Mouse (Mus musculus) 3134 (cell line): ENCODE measurements around the gene Zfp53.
A peak's percentile ranks its signal among the peaks of the same experiment; 100 is the strongest.

Experiments
- DNase-seq: peaks from one replicate; pipeline ENCODE4 v3.0.0-alpha.2; 2011; ENCODE audit warnings: low spot score; ENCODE audit not compliant: insufficient read length; ENCODE audit errors: extremely low read depth

Zfp53 gene

GRCm38 (mm10) chr17:21517130-21517671 lies 28.4 kb downstream of the Zfp53 start:
- DNase-seq, result no peak

DNA sequence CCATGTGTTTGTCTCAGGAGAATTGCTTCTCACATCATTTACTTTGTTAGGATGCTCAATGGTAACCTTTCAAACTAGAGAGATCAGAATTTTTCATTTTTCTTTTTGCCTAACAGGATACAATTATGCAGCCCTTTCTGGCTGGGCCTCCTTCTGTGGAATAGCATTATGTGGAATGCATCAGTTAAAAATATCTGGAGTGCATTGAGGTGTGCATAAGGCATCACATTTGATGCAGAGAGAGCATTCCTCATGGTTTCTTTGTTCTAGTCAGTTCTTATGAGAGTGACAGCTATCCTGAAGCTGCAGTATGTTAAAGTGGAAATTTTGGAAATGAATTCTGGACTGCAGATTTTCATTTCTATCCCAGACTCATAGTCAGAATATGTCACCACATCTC lies 37.5 kb downstream of the Zfp53 start:
- no peak for DNase-seq

DNA sequence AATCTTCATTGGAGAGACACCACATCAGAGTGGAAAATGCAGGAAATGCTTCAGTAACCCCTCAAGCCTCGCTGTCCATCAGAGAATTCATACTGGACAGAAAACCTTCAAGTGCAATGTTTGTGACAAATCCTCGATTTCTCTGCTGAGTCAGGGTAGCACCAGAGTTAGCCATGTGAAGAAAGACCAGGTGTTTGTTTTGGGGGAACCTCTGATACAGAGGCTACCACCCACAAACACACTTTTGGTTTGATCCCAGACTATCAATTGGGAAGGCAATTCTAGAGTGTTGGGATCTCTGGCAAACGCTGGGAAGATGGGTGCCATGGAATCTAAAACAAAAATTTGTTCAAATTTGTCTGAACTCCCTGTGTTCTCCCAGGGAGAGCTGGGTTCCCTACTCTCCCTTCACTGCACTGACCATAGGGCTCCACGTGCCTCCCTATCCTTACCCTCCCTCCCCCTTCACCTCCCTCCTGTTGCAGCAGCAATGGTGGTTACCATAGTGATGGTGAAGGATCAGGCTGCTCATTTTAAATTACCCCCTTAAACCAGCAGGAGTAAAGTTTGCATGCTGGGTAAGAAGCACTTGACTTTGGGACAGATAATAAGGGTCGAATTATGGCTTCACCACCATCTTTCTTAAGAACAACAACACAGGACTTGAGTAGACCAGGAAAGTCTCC lies 42.0 kb downstream of the Zfp53 start:
- DNase-seq, result no peak

DNA sequence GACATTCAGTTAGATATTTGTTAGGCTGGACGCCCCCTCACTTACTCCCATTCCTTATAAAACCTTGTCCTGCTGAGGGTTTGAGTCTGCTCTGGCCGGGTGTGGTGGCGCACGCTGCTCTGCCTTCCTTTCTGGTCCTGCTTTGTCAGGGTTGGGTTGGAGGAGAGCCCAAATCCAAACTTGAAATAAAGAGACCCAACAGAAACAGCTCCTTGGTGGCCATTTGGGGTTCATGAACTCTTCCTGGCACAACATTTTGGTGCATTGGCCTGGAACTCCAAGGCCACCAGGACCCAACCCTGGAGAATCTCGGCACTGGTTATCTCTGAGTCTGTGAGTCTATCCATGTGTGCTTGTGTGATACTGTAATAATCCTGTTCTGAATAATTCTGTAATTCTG lies 42.8 kb downstream of the Zfp53 start:
- no peak for DNase-seq

- DNase-seq, result peak; percentile 89
Measured at GRCm38 (mm10) chr17:21532101-21532951, 43.5 kb downstream of the Zfp53 start.

- DNase-seq, result no peak
Measured at GRCm38 (mm10) chr17:21533961-21534360, 45.2 kb downstream of the Zfp53 start.

GRCm38 (mm10) chr17:21534460-21535095 lies 45.8 kb downstream of the Zfp53 start:
- DNase-seq, result peak; percentile 60

GRCm38 (mm10) chr17:21535096-21536001 lies 46.6 kb downstream of the Zfp53 start, which contains the start of gene Zfp52:
Zfp52 (plus strand) TSS chr17:21535539.
- DNase-seq, result peak; percentile 81

DNA sequence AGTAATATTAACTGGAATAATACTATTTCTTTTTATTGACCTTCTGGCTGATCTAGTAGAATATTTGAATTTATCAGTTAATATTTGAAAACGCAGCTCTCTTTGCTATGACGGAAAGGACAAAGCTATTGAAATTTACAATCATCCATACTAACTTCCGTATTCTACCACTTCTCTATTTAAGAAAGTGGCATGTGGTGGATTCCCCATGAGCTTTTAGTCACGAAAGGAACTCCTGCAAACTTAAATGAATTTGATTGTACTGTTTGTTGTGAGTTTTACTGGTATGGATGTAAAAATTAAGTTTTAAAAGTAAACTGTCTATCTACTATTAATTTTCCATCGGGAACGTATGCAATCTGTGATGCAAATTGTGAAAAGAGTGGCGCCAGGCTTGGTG lies 47.3 kb downstream of the Zfp53 start:
- DNase-seq, result no peak

DNA sequence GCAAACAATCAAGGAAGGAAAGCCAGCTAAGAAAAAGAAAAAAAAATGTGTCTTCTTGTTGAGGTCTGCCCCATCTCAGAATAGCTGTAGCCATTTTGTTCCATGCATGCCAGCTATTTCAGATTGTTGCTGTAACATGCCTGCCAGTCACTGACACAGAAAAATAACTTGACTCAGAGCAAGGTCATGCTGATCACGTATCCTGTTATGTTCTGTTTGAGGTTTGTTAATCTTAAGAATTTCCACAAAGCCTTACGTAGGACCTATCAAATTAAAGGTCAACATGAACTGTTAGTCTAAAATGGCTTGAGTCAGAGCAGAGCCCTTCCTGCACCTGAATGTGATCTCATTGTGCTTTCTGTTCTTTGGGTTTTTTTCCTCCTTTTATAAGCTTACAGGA lies 47.9 kb downstream of the Zfp53 start:
- peak; percentile 43 for DNase-seq

- DNase-seq, result no peak
Measured at GRCm38 (mm10) chr17:21557831-21558230, 69.0 kb downstream of the Zfp53 start.
